Mouse (Mus musculus): ENCODE data around the gene Atp8b4.

DNA sequence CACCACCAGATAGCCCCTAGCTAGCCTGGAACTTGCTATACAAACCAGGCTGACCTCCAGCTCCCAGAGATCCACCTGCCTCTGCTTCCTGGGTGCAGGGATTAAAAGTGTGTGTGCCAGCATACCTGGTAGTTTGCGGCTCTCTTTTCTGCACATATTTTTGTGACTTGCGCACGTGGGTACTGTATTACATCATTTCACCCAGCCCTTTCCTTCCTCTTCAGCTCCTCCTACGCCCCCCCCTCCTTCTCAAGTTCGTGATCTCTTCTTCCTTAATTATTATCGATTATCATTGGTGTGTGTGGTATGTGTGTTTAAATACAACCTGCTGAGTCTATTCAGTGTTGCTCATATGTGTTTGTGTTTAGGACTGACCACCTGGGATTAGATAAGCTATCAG lies at the start of gene Atp8b4:
- TF ChIP-seq CTCF (IDR thresholded peaks at IDR 0.05; ENCODE audit: low read depth, low read length) = no peak
- no peak for TF ChIP-seq POLR2A (IDR thresholded peaks at IDR 0.05; ENCODE audit: borderline replicate concordance, low read depth, low read length)

All from bone marrow macrophage, adult 2 months (primary cell).